Mouse (Mus musculus): ENCODE measurements at regions not wholly inside any gene's neighbourhood (a gene's known extent, or its start where the extent isn't known, plus 50 kb on each side); places are given as distances from the start of the nearest gene placed in this dataset.
"Not testable (repeated sequence)": the region's sequence is repeated elsewhere in the genome, so short reads cannot be mapped to it uniquely, and the experiment has no call there.

DNA sequence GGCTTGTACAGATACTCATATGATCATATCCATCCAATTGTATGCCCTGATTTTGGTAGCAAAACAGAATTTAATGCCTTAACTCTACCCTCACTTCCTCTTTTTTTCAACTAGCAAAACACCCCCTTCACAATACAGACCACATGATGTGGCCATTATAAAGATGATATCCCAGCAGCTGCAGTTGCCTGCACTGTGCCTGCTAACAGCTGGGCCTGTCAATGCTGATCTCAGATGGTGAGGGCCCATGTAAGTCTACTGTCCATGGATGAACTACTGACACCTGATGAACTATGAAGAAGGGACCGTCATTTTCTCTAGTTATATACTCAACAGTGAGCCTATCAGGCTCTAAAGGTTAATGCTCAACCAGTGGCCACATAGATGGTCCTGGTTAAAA, 191.8 kb upstream of the Fmr1 start:
- DNase-seq (ENCODE audit: low spot score in 2 of 2), result no peak

DNA sequence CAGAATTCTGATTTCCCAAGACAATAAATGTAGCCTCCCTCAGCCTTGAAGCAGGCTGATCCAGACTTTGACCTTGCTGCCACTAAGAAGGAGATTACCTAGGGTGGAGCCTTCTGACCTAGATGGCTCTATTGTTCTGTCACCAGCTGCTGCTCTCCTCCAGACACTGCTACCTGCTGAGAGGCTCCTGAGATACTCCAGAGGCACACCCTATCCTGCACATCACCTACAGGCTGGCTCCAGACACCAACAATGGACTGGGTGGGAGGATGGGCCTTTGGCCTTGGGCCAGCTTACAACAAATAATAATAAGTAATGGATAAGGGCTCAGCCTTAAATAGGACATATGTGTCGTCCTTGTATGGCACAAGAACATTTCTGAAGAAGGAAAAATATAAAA, 186.3 kb upstream of the Fmr1 start:
- not testable (repeated sequence) for DNase-seq (ENCODE audit: low spot score in 2 of 2)

DNA sequence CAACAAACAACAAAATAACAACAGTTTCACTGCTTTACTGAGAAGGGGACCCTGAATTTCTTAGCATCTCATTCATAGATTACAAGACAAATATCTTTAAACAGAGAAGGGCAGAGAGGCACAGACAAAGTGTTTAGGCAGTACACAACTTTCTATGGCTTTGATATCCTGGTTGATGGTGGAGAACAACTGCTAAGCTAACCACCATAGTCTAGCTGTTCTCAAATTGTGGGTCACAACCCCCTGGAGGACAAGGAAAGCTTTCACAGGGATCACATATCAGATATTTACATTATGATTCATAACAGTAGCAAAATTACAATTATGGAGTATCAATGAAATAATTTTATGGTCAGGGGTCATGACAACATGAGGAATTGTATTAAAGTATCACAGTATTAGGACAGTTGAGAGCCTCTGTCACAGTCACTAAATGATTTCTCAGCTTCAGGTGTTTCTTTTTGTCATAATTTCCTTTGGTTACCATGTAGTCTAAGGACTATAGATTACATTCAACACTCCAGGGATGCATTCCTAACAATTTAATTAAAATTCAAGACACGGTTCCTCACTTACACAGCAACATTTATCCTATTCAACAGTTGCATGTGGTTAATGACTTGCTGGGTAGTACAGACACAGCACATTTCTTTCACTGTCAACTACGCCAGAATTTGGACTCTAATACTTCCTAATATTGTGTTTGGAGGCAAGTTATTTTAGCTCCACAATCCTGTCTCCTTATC, 183.8 kb upstream of the Fmr1 start:
- DNase-seq (ENCODE audit: low spot score in 2 of 2), result no peak

DNA sequence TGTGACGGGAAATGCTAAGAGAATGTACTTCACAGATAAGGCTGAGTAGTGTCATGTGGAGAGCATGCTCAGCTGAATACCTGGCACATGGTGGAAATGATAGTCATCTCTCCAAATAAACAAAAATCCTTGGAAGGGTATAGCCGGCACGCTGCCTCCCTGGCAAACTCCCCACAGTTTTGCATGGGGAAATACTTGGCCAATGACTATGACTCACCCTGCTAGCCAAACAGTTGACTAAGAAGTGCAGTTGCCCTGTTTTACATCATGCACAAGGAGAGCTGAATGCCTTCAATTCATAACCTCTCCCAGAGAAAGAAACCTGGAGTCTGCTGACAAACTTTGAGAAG, 183.2 kb upstream of the Fmr1 start:
- DNase-seq (ENCODE audit: low spot score in 2 of 2), result no peak

DNA sequence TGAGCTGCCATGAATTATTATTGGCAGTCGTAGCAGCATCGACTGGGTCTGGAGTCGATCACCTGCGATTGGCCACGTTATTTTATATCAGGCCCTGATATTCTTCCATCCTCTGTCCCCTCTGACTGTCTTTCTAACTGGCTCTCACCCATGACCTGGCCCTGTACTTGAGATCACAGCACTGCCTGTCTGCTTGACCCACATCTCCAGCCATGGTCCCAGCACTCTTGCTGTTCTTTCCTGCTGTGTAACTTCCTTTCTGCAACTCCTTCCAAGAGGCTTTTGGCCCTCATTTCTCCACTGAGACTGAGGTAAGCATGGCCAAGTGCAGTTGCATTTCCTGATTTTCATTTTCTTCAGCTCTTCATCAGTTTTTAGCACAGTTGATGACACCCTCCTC, 182.6 kb upstream of the Fmr1 start:
- DNase-seq (ENCODE audit: low spot score in 2 of 2), result no peak

DNA sequence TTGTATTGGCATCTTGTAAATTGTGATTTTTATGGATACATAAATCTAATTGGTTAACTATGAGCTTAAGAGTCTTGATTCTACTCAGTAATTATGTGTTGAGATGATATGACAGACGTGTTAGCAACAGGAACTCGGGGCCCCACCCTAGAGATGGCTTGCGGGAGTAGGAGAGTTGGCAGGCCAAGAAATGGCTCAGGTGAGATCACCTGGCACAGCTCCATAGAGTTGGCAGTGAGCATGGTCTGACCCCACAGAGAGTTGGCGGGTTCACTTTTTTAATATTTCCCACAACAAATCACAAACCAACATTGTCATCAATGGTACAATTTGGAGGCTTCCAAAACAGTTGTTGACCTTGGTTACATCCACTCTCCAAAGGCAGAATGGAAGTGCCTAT, 180.5 kb upstream of the Fmr1 start:
- no peak for DNase-seq (ENCODE audit: low spot score in 2 of 2)

DNA sequence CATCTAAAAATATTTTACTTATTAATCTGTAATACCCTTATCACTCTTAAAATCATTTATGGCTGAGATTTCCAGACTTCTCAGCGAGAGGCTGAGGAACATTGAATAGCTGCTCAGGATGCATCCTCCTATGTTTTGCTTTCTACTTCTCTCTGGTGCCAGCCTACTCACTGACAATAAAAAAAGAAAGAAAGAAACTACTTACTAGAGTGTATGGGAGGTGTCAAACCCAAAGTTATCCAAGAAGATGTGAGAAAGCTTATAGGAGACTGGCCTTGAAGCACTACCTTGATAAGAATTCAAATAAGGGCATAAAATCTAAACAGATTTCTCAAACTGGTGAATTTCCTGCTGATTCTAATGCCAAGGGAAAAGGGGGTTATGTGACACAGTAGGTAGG, 175.4 kb upstream of the Fmr1 start:
- no peak for DNase-seq (ENCODE audit: low spot score in 2 of 2)

DNA sequence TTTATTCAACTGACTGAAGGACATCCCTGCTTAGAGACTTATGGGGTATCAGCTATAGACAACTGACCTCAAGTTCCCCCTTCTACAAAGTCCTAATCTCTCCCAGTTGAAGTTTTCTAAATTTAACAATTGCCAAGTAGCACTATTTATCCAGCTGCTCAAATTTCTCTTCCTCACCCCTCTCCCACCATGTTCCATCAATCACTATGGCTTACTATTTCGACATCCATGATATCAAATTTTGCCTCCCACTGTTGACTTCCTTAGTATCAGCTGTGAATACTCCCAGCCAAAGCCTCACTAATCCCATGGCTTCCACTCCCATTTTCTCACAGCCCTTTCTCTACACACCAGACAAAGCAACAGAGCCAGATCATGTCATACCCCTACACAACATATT, 170.7 kb upstream of the Fmr1 start:
- DNase-seq (ENCODE audit: low spot score in 2 of 2), result no peak

DNA sequence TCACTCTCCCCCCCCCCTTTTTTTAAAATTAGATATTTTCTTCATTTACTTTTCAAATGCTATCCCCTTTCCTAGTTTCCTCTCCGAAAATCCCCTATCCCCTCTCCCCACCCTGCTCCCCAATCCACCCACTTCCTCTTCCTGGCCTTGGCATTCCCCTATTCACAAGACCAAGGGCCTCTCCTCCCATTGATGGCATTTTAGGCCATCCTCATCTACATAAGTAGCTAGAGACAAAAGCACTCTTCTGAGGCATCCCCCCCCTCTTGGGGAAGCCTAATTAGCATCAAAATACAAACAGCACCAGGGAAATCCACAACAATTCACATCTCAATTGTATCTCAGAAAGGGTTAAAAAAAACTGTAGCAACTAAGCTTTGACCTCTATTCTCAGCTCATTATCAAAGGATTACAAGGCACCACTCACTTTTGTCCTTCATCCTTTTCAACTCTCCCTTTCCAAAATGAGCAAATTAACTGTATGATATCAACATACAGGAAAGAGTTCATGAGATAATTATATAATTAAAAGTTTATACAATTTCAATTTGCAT, 166.1 kb upstream of the Fmr1 start:
- no peak for DNase-seq (ENCODE audit: low spot score in 2 of 2)

DNA sequence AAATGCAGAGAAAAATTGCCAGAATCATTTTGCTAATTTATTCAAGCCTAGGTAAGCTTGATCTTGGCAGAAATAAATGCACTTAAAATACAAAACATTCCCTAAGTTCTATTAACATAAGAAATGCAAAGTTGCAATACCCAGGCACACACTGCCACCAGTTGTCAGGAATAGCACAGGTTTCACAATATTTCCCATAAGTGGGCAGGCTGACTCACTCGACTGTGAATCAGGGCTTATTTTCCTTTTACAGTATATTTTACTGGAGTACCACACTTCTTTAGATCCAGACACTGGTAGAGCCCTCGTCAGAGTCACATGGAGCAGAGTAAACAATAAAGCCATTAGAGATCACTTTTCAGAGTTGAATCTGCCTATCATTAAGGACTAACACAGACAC, 131.8 kb upstream of the Fmr1 start:
- peak; percentile 1 to 43 for DNase-seq (ENCODE audit: low spot score in 2 of 2)

DNA sequence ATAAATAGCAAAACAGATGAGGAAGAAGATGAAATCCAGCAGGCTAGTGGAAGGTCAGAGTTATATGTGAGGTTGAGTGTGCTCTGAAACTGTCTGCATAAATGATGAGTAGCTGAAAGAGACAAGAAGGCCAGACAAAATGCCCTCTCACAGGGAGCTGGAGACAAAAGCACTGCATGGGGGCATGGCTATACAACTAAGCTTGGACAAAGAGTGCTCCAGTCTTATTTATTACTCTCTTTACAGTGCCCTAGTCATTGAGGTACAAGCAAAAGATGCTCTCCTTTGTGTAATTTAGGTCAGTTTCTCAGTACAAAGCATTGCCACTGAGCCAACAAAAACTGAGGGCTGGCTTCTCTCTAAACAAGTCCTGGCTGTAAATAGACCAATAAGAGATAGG, 124.3 kb upstream of the Fmr1 start:
- DNase-seq (ENCODE audit: low spot score in 2 of 2), result no peak

DNA sequence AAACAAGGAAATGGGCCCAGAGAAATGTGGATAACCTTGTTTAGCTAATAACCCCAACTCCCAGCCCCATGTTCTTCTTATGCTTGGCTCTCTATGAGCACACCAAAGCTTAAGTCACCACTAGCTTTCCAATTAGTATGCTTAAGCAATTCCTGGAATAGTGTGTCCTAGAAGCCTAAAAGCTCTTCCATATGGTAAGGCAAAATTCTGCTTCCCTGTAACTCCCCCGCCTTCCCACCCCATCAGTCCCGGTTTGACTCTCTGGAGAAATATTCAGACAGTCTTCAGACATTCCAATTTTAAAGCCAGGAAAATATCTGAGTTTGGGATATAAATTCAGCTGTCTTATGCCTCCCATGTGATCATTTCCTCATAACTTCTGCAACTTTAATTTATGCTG, 120.6 kb upstream of the Fmr1 start:
- DNase-seq (ENCODE audit: low spot score in 2 of 2), result peak; percentile 9 to 45

DNA sequence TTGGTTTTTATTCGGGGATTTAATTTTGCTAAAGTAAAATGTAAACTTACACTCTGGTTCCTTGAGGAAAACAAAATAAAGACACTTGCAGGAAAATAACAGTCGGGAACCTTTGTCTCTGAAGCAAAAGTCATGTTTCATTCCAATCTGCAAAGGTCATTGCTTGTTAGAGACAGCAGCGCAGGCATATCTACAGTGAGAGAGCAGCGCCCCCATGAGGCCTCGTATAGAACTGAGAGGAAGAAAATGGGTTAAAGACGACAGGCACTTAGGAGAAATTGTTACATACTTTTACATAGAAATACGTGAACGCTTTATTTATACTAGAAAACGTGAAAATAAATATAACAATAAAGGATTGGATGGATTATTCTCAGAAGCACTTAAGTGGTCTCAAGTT, 93.1 kb upstream of the Fmr1 start:
- DNase-seq (ENCODE audit: low spot score in 2 of 2), result peak; percentile 27 to 39

DNA sequence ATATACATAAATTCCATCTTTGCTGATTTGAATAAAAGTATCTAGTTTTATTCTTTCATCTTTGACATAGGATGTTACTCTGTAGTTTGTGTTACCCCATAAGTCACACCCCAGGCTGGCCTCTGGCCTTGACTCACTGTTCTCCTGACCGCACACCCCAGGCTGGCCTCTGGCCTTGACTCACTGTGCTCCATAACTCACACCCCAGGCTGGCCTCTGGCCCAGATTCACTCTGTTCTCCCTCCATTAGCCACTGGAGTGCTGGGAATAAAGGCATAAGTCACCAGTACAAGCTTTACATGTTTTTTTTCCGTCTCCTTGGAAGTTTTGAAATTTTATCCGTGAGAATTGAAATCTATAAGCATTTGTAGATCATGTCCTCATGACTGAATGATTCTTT, 56.2 kb upstream of the Fmr1 start:
- DNase-seq (ENCODE audit: low spot score in 2 of 2), result no peak
